Mouse (Mus musculus): ENCODE measurements at regions not wholly inside any gene's neighbourhood (a gene's known extent, or its start where the extent isn't known, plus 50 kb on each side); places are given as distances from the start of the nearest gene placed in this dataset.
A peak's percentile ranks its signal among the peaks of the same experiment; 100 is the strongest.

DNA sequence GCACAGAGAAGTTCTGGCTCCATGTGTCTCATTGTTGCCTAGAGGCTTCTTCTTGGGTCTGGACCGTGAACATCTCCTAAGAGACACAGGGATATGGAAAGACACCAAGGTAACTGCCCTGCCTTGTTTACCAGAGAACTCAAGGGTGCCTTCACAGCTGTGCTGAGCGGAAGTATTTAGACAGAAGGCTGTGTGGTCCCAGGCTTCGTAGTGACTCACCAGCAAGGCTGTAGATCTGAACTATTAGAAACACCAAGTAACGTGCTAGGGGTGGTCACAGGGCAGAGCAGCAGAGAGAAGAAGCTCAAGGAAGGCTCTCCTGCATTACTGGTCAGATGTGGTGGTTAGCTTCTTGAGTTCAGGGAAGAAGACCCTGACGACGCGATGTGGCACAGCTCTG lies 51.6 kb upstream of the Lpp start:
- Histone ChIP-seq H3K4me1 (peaks cover 8% of the 10 kb centered on the region; the same call in 1 of the 2 replicates), H3K9ac (no peak overlapping the region), H3K4me3 (replicated peaks) (no peak overlapping the region), H3K4me2 (no peak overlapping the region), H3K9me3 (no peaks in the 10 kb centered on the region), H3K27me3 (replicated peaks) (no peaks in the 10 kb centered on the region), H3K27ac (no peak overlapping the region), H3K36me3 (no peaks in the 10 kb centered on the region)
- WGBS, result 79% methylated on average over 7 of the region's 7 CpGs
- no peak for ATAC-seq (ENCODE audit: insufficient read depth, low FRiP score, low read depth)

DNA sequence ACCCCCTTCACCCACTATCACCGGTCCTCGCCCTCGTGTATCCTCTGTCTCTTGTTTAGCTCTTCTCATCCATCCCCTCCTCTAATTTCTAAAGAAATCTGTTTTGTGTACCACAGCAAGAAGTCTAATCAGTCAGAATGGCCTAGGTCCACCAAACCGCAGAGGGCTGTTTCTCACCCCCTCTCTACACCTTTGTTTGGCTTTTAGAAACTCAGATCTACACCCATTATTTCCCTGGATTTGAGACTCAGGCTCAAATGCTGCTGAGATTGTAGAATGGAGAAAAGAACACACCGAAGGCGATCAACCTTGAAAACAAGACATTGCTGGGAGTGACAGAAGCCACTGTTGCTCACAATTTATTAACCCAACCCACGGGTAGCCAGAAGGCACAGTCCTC lies 52.7 kb upstream of the Lpp start:
- no peaks in the 10 kb centered on the region for H3K36me3 ChIP-seq
- 77% methylated on average over 7 of the region's 7 CpGs for WGBS
- no peak overlapping the region for H3K9ac ChIP-seq
- no peaks in the 10 kb centered on the region for H3K27me3 ChIP-seq (replicated peaks)
- ATAC-seq (ENCODE audit: insufficient read depth, low FRiP score, low read depth), result no peak
- H3K4me3 ChIP-seq (replicated peaks), result no peak overlapping the region
- no peak overlapping the region for H3K4me2 ChIP-seq
- peaks cover 8% of the 10 kb centered on the region; the same call in 1 of the 2 replicates for H3K4me1 ChIP-seq
- H3K9me3 ChIP-seq, result no peaks in the 10 kb centered on the region
- no peak overlapping the region for H3K27ac ChIP-seq

DNA sequence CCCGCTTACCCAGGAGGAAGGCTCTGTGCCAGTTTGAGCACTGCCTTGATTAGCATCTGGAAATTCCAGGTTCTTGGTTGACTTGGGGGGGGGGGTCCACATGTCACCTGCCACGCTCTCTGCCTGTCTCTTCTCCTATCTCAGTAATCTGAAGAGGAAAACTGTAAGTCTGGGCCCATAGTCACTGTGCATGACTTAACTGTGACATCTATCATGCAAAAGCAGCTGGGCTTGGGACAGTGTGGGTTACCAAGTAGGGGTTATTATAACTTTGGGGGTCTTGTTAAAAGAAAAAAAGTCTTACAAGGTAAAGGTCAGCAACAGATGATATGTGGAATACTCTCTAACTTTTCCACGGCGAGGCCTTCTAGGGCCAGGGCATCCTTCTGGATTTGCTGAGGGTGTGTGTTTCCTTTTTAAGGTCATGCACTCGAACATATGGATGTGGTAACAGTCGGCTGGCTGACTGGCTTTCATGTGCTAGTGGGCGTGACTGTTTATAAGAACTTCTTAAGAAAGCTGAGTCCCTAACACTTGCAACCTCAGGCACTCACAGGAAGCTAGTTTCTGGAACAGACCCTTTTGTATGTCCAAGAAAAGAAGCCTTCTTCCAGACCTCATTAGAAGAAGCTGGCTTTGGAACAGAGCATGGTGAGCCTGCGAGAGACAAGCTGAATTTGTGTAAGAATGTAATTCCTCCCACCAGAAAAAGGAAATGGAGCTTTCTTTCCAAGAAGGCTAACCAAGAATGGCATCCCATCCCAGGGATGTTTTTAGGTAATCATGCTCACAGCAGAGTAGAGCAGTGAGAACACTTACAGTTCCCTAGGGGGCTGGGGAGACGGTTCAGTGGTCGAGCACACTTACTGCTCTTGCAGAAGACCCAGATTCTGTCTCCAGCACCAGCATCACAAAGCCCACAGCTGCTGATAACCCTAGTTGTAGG lies 53.7 kb upstream of the Lpp start:
- Histone ChIP-seq H3K4me3 (replicated peaks) (no peak overlapping the region), H3K4me1 (peaks cover 8% of the 10 kb centered on the region; the same call in 1 of the 2 replicates), H3K27me3 (replicated peaks) (no peaks in the 10 kb centered on the region), H3K9ac (no peak overlapping the region), H3K4me2 (no peak overlapping the region), H3K9me3 (no peaks in the 10 kb centered on the region), H3K27ac (no peak overlapping the region), H3K36me3 (no peaks in the 10 kb centered on the region)
- 41% methylated on average over 10 of the region's 10 CpGs for WGBS
- ATAC-seq (ENCODE audit: insufficient read depth, low FRiP score, low read depth), result no peak

DNA sequence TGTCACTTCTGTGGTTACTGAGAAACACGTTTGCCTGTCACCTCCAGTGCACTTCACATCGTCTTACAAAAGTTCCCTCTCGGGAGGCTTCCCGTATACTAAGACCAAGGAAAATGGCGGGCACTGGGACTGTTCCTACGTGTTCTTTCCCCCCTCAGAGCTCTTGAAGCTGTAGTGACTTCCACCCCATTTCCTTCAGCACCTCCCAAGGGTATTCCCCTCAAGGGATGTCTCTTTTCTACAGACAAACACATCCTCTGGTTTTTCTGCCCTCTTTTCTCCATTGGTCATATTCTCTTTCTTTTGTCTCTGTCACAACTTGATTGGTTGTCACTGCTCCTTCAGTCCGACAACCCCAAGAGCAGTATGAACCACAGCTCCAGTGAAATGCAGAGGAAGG lies 54.9 kb upstream of the Lpp start:
- Histone ChIP-seq H3K27ac (no peak overlapping the region), H3K9ac (no peak overlapping the region), H3K9me3 (no peaks in the 10 kb centered on the region), H3K4me2 (no peak overlapping the region), H3K36me3 (no peaks in the 10 kb centered on the region), H3K27me3 (replicated peaks) (no peaks in the 10 kb centered on the region), H3K4me3 (replicated peaks) (no peak overlapping the region), H3K4me1 (peaks cover 8% of the 10 kb centered on the region; the same call in 1 of the 2 replicates)
- WGBS, result 91% methylated on average over 7 of the region's 7 CpGs
- ATAC-seq (ENCODE audit: insufficient read depth, low FRiP score, low read depth), result no peak

DNA sequence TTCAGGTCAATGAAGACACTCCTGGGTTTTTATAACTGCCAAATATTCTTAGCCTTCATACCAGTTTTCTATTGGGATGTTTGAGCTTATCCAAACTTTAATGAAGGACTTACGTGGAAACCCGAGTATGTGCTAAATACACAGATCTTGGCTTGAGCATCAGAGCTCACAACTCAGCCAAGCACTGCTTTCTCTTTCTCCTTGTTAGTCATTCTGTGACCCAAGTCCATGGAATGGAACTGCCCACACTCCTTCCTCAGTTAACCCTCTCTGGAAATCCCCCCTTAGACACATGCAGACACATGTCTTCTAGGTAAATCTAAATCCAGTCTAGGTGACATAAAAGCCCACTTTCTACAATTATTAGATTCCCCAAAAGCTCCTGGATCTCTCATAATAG lies 58.9 kb upstream of the Lpp start:
- Histone ChIP-seq H3K36me3 (no peaks in the 10 kb centered on the region), H3K27me3 (replicated peaks) (no peaks in the 10 kb centered on the region), H3K9me3 (no peaks in the 10 kb centered on the region), H3K27ac (no peak overlapping the region), H3K4me2 (no peak overlapping the region), H3K4me1 (0 out of 2 replicates have a peak, but pooled peaks cover under 1% of the 10 kb centered on the region), H3K9ac (no peak overlapping the region), H3K4me3 (replicated peaks) (no peak overlapping the region)
- 61% methylated on average over 2 of the region's 2 CpGs for WGBS
- no peak for ATAC-seq (ENCODE audit: insufficient read depth, low FRiP score, low read depth)

- H3K9me3 ChIP-seq, result no peaks in the 10 kb centered on the region
- 82% methylated on average over 13 of the region's 13 CpGs for WGBS
- H3K4me1 ChIP-seq, result no peaks in the 10 kb centered on the region
- ATAC-seq (ENCODE audit: insufficient read depth, low FRiP score, low read depth), result no peak
- H3K27ac ChIP-seq, result no peak overlapping the region
- H3K4me3 ChIP-seq (replicated peaks), result no peak overlapping the region
- H3K36me3 ChIP-seq, result no peaks in the 10 kb centered on the region
- H3K4me2 ChIP-seq, result no peak overlapping the region
- no peak overlapping the region for H3K9ac ChIP-seq
- H3K27me3 ChIP-seq (replicated peaks), result no peaks in the 10 kb centered on the region
These were observed 61.8 kb upstream of the Lpp start for GRCm38 (mm10) chr16:24331446-24332020.

DNA sequence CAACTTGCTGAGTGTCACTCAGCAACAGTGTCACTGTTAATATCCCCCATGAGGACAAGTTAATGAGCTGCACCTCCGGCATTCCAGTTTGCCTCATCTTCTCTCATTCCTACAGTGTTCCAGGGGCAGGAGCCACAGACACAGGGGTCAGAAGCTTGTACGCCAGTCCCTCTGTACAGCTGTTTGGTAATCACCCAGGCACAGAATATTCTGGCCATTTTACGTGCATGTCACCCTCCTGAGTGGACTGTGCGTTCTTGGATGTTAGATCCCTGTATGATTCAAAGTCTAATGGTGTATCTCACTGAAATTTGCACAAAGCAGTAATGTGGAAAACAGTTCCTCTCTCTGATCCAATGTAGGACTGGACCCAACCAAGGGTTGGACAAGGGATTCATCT lies 66.7 kb upstream of the Lpp start:
- Histone ChIP-seq H3K36me3 (no peaks in the 10 kb centered on the region), H3K9me3 (no peaks in the 10 kb centered on the region), H3K4me1 (no peaks in the 10 kb centered on the region), H3K9ac (no peak overlapping the region), H3K27ac (no peak overlapping the region), H3K4me2 (no peak overlapping the region), H3K4me3 (replicated peaks) (no peak overlapping the region), H3K27me3 (replicated peaks) (no peaks in the 10 kb centered on the region)
- 85% methylated on average over 4 of the region's 4 CpGs for WGBS
- no peak for ATAC-seq (ENCODE audit: insufficient read depth, low FRiP score, low read depth)

DNA sequence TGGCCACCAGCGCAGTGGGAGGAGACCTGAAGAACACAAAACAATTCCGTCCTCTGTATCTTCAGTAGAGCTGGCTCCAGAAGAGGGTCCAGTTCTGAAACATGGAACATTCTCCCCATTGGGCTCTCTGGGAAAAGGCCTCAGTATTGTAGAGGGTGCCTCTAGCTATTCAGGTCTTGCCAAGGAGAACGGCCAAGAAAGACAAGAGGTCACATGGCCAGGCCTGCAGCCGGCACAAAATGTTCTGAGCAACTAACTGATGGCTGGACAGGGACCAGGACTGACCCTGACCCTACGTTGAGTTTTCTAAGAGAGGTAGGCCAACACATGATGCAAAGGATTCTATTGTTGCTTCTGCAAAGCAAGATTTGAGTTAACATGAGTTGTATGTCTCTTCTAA lies 67.3 kb upstream of the Lpp start:
- no peak overlapping the region for H3K4me2 ChIP-seq
- no peaks in the 10 kb centered on the region for H3K4me1 ChIP-seq
- H3K9ac ChIP-seq, result no peak overlapping the region
- H3K27me3 ChIP-seq (replicated peaks), result no peaks in the 10 kb centered on the region
- WGBS, result 89% methylated on average over 5 of the region's 5 CpGs
- no peak for ATAC-seq (ENCODE audit: insufficient read depth, low FRiP score, low read depth)
- no peaks in the 10 kb centered on the region for H3K36me3 ChIP-seq
- no peak overlapping the region for H3K4me3 ChIP-seq (replicated peaks)
- H3K9me3 ChIP-seq, result no peaks in the 10 kb centered on the region
- H3K27ac ChIP-seq, result no peak overlapping the region

DNA sequence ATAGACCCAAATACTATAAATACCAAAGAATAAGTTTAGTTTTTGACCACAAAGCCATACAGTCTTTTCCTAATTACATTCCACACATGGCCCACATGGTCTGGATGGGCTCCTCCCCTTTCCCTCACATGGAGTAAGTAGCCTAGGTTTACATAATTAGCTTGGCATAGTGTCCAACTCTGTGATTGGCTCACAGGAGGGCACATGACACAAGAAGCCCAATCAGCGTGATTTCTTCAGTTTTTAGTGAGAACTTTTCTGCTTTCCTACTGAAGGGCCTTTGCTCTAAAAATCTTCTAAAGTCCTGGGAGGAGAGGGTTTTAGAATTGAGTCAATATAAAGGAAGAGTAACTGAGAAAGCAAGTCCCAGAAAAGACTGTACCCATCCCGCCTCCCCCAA lies 68.4 kb upstream of the Lpp start:
- H3K36me3 ChIP-seq, result no peaks in the 10 kb centered on the region
- H3K9ac ChIP-seq, result no peak overlapping the region
- H3K9me3 ChIP-seq, result no peaks in the 10 kb centered on the region
- H3K4me3 ChIP-seq (replicated peaks), result no peak overlapping the region
- ATAC-seq (ENCODE audit: insufficient read depth, low FRiP score, low read depth), result no peak
- no peak overlapping the region for H3K27ac ChIP-seq
- WGBS, result 93% methylated on average over 2 of the region's 2 CpGs
- no peaks in the 10 kb centered on the region for H3K27me3 ChIP-seq (replicated peaks)
- no peaks in the 10 kb centered on the region for H3K4me1 ChIP-seq
- H3K4me2 ChIP-seq, result no peak overlapping the region

DNA sequence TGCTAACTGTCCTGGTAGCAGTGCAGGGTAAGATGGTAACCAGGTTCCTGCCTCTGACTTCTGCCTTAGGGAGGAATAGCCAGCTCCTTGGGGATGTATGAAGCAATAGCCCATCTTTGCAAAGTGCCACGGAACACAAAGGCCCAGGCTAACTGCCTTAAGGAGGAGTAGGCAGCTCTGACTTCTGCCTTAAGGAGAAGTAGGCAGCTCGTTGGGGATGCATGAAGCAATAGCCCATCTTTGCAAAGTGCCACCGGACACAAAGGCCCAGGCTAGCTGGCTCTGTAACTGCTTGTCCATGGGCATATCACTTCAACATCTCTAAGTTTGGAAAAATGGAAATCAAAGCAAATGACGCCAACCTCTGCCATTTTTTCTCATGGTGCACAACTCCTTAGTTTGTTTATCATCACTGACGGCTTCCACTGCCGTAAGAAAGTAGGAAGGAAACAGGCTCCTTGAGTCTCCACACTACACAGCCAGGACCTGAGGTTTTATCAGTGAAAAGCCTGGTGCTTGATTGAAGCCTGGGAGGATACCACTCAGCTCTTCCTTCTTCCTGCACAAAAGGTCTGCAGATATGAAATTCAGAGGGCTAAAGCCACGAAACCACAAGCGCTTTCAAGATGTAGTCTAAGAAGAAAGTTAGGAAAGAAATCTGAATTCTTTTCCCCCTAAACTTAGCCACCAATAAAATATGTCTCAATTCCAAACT lies 74.4 kb upstream of the Lpp start:
- Histone ChIP-seq H3K4me1 (no peaks in the 10 kb centered on the region), H3K27me3 (replicated peaks) (no peaks in the 10 kb centered on the region), H3K36me3 (no peaks in the 10 kb centered on the region), H3K4me2 (no peak overlapping the region), H3K27ac (no peak overlapping the region), H3K4me3 (replicated peaks) (no peak overlapping the region), H3K9me3 (no peaks in the 10 kb centered on the region), H3K9ac (no peak overlapping the region)
- WGBS, result 73% methylated on average over 8 of the region's 8 CpGs
- ATAC-seq (ENCODE audit: insufficient read depth, low FRiP score, low read depth), result no peak

DNA sequence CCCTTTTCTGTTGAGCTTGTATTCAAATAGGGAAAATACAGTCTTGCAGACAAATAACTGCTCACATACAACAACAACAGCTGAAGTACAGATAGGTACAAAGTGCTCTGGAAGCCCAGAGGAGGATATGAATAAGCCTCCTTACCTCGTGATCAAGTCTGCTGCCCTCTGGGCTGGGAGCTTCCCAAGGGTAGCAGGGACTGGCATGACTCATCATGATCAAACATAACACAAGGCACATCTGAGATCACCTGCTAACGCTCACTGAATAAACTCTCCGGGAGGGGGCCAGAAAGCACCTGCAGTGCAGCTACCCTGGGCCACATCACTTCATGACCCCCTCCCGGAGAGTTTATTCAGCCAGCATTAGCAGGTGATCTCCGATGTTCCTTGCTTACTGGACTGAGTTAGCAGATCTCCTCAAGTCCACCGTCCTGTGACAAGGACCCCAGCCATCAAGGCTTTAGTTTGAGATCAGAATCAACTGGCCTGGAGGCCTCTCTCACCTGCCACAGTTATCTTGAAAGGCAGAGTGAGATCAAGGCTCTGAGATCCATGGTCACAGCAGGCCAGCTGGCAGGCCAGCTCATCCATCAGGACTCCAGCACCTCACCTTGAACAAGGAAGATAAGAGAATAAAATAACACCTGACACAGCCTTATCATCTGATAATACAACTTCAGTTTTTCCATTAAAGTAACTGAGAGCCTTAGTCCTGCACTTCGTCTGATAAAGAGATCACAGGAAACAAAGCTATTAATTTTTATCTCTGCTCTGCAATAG lies 79.6 kb upstream of the Lpp start:
- peak; percentile 53 for ATAC-seq (ENCODE audit: insufficient read depth, low FRiP score, low read depth)
- Histone ChIP-seq H3K27me3 (replicated peaks) (no peaks in the 10 kb centered on the region), H3K4me3 (replicated peaks) (no peak overlapping the region), H3K9me3 (no peaks in the 10 kb centered on the region), H3K36me3 (no peaks in the 10 kb centered on the region), H3K4me2 (no peak overlapping the region), H3K4me1 (no peaks in the 10 kb centered on the region), H3K9ac (no peak overlapping the region), H3K27ac (no peak overlapping the region)
- 57% methylated on average over 7 of the region's 7 CpGs for WGBS
